ENCODE assay signal across 9 mouse cellular contexts in genomic region chr9:102879545-102879944, GRCm38 (mm10). TPM values are rescaled to one million over a fixed set of nuclear protein-coding genes. Genes with fewer than 3 reads are reported as not detected.
DNase-seq lines count a peak whose midpoint lies in the region; ATAC-seq and TF ChIP-seq lines count a peak whose summit lies in the region.
"Had no signal": no experiment of that assay in that cellular context is flagged by ENCODE, and none has a peak within 500 bp of the region (broad histone marks: within the 10 kb centered on the region; RNA-seq: fewer than 3 reads in every experiment).

No protein-coding gene starts in this region.

- DNase-seq in forebrain, postnatal 0 days = peak; percentile 80
- DNase-seq in A20 (ENCODE audit: low read depth, low spot score) (peak; percentile 85), adipocyte (ENCODE audit: low spot score) (peak; percentile 78)
- DNase-seq in fibroblast of lung, adult 2 months (ENCODE audit: low read depth) = peak; percentile 31
- peak; percentile 70 to 76 for DNase-seq in kidney, postnatal 4 days
- DNase-seq in lung, postnatal 14 days = peak; percentile 77
- DNase-seq in splenic B cell, adult 2 months (ENCODE audit: low read depth, low spot score) = peak; percentile 91

- no peaks in the 10 kb centered on the region for H3K27me3 ChIP-seq in forebrain, postnatal 0 days (ENCODE audit: insufficient read depth, low read length)
- H3K27me3 ChIP-seq in forebrain, embryonic 13.5 days = no peaks in the 10 kb centered on the region
- H3K27me3 ChIP-seq in splenic B cell, adult 2 months (ENCODE audit: control insufficient read depth, insufficient read depth, low read length, poor library complexity, severe bottlenecking) = no peaks in the 10 kb centered on the region
- H3K27me3 ChIP-seq: limb, embryonic 13.5 days had no signal

- peak; percentile 58; the same call in 1 of the 2 replicates for ATAC-seq in forebrain, postnatal 0 days
- no peak for ATAC-seq in forebrain, embryonic 13.5 days

- no peak overlapping the region for H3K9ac ChIP-seq in forebrain, postnatal 0 days
- H3K9ac ChIP-seq in forebrain, embryonic 13.5 days = no peak overlapping the region
- H3K9ac ChIP-seq: limb, embryonic 13.5 days had no signal

- H3K4me1 ChIP-seq in forebrain, postnatal 0 days (ENCODE audit: insufficient read depth) = no peaks in the 10 kb centered on the region
- H3K4me1 ChIP-seq in forebrain, embryonic 13.5 days = no peaks in the 10 kb centered on the region
- H3K4me1 ChIP-seq: limb, embryonic 13.5 days had no signal

- H3K4me2 ChIP-seq in forebrain, postnatal 0 days (ENCODE audit: low read depth) = no peak overlapping the region
- no peak overlapping the region for H3K4me2 ChIP-seq in forebrain, embryonic 13.5 days
- H3K4me2 ChIP-seq: limb, embryonic 13.5 days had no signal

- WGBS in forebrain, postnatal 0 days = 60% methylated on average over 8 of the region's 8 CpGs
- WGBS in forebrain, embryonic 13.5 days = 58% methylated on average over 8 of the region's 8 CpGs

- no peak overlapping the region for H3K4me3 ChIP-seq in forebrain, postnatal 0 days (ENCODE audit: low read depth, low read length)
- H3K4me3 ChIP-seq in forebrain, embryonic 13.5 days = no peak overlapping the region
- H3K4me3 ChIP-seq: limb, embryonic 13.5 days had no signal

- TF ChIP-seq CTCF in forebrain, postnatal 0 days (IDR thresholded peaks at IDR 0.05; ENCODE audit: low read depth) = peak; percentile 78

- H3K9me3 ChIP-seq in forebrain, postnatal 0 days (ENCODE audit: low read length) = no peaks in the 10 kb centered on the region
- H3K9me3 ChIP-seq in forebrain, embryonic 13.5 days (replicated peaks) = no peaks in the 10 kb centered on the region
- H3K9me3 ChIP-seq: limb, embryonic 13.5 days had no signal

- peaks cover 32% of the 10 kb centered on the region for H3K36me3 ChIP-seq in forebrain, postnatal 0 days (ENCODE audit: insufficient read depth)
- peaks cover 49% of the 10 kb centered on the region for H3K36me3 ChIP-seq in forebrain, embryonic 13.5 days (ENCODE audit: poor library complexity, severe bottlenecking)
- no peaks in the 10 kb centered on the region for H3K36me3 ChIP-seq in splenic B cell, adult 2 months (ENCODE audit: control insufficient read depth, insufficient read depth, low read length, poor library complexity, severe bottlenecking)

- H3K27ac ChIP-seq in forebrain, postnatal 0 days (ENCODE audit: low read depth, low read length) = no peak overlapping the region
- H3K27ac ChIP-seq in forebrain, embryonic 13.5 days = no peak overlapping the region
- H3K27ac ChIP-seq: limb, embryonic 13.5 days had no signal

RNA-seq across cellular contexts. Expression of gene Ryk, which starts 44.8 kb away (rescaled TPM):
- 59.5 and 63.6 TPM in 2 replicates for total RNA-seq in forebrain, postnatal 0 days (2014; rRNA removed)
- polyA plus RNA-seq in forebrain, postnatal 0 days (2015; fragmentation: Nextera tagmentation; extraction: Ambion mirVana) = 14.9 and 16.6 TPM in 2 replicates
- 12.8 and 14.1 TPM in 2 replicates for polyA plus RNA-seq in forebrain, embryonic 13.5 days (2015; fragmentation: Nextera tagmentation; extraction: Ambion mirVana)

Comparison
In these comparisons a context has a peak if more than half of its experiments do, and no peak if none do; other contexts are left out.
1. DNase-seq: peak in every context shown above with its lines; median percentile 91 in splenic B cell, adult 2 months; 85 in A20; 80 in forebrain, postnatal 0 days; 78 in adipocyte; 77 in lung, postnatal 14 days; 73 in kidney, postnatal 4 days; 31 in fibroblast of lung, adult 2 months.